Mouse (Mus musculus): ENCODE data around the gene Kdm5b.

DNA sequence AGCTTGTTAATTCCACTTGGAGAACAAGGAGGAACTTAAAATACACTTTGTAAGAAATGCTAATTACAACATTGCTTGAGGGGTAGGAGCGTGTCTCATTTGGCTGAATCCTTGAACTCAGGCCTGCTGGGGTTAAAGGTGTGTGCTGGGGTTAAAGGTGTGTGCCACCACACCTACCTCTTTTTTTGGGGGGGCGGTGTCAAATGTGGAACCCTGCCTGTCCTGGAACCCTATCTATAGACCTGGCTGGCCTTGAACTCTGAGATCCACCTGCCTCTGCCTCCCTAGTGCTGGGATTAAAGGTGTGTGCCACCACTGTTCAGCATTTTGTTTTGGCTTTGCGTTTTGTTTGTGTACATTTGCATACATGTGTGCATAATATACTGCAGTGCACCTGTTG, 3.8 kb downstream of the Kdm5b start:
- TF ChIP-seq CTCF (IDR thresholded peaks at IDR 0.05; ENCODE audit: extremely low read depth, insufficient read length, insufficient replicate concordance, low read depth, low read length) (no peak), POLR2A (IDR thresholded peaks at IDR 0.05; ENCODE audit: low read depth, low read length) (no peak)
